Mouse (Mus musculus): ENCODE data around the gene Prep.

Prep gene

DNA sequence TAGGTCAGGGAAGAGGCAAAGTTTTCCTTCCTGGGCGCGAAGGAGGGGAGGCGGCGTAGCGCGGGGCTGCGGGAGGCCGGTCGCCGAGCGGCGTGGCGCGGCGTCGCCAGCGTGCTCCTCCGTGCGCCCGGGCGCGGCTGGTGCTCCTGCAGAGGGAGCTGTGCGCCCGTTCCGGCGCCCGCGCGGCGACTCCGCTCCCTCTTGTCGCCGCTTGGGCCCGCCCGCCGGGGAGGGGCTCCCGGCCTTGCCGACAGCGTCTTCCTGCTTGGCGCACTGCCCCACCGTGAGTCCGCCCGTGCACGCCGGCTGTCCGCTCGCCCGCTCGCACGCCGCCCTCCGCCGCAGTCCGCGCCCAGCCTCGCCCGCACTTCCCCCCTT lies at the start of gene Prep:
Gene Prep, plus strand, starts transcription at position 273 of the 378 bp plus-strand sequence.
- in situ Hi-C loops (cut with MboI; ENCODE audit: unreplicated experiment in 2 of 2), result loop anchor here (25.0 kb wide), 2 partner anchors 595 to 845 kb away; no protein-coding TSS in a partner anchor

DNA sequence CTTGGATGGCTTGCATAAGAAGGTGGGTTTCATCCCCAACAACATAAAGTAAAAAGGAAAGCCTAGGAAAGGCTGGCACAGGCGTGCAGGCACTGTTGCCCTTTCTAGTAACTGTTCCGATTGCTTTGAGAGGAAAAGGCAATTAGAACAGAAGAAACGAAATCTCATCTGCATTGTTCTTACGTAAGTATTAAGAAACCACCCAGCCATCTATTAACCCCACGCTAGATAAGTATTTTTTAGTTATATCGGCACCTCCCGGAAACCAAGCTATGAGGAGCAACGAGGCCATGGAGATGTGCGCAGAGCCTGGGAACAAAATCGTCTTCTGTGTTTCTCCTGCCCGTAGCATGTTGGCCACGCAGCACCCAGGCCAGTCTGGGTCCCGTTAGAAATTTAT lies 49.7 kb upstream of the Prep start:
- in situ Hi-C loops (cut with MboI; ENCODE audit: unreplicated experiment in 2 of 2), result no loop called here

DNA sequence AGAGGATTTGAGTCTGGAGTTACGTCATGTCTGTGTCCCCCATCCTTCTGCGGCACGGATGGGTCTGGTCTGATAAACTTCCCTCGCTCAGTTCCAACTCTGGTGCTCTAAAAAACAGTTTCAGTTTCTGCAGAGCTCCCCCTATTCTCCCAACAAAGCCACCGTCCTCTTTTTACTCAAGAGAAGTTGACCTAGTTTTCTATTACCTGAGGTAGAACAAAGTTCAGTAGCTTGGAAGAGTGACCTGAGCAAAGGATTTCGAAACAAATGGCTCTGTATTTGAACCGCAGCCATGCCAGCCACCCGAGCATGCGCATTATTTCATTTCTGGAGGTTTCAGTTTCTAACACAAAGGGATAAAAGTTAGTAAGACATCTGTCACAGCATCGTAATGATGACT lies 49.2 kb upstream of the Prep start:
- in situ Hi-C loops (cut with MboI; ENCODE audit: unreplicated experiment in 2 of 2), result no loop called here

DNA sequence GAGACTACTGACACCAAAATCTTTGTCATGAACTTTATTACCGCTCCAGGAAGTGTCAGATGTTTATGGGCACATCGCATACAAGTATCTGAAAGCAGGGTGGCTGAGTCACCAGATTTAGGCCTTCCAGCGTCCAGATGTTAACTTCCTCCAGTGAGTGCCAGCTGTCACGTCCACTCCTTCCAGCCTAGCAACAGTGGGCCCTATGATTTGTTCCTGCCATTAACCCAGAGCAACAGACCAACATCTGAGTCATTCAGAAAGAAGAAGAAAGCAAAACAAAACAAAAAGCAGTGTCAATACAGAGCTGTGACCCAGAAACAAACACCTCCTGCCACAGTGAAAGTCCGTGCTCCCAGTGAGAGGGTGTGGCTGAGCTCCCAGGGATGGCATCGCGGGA lies 47.6 kb upstream of the Prep start:
- in situ Hi-C loops (cut with MboI; ENCODE audit: unreplicated experiment in 2 of 2), result no loop called here

DNA sequence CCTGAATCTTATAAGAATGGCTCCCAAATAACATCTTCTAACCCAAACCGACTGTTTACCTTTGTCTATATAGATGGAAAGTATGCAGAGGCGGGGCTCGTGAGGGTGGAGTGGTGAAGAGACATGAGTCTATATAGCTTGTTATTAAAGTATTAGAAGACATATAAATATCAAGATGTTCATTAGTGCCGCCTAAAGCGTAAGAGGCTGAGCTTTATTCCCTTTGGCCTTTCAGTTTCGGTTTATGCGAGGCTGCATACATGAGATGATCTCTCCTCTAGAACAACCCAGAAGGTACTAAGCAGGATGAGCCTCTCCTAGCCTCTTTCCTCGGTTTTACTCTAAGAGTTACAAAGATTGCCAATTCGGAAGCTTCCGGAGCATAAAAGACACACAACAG lies 47.2 kb upstream of the Prep start:
- in situ Hi-C loops (cut with MboI; ENCODE audit: unreplicated experiment in 2 of 2), result no loop called here

DNA sequence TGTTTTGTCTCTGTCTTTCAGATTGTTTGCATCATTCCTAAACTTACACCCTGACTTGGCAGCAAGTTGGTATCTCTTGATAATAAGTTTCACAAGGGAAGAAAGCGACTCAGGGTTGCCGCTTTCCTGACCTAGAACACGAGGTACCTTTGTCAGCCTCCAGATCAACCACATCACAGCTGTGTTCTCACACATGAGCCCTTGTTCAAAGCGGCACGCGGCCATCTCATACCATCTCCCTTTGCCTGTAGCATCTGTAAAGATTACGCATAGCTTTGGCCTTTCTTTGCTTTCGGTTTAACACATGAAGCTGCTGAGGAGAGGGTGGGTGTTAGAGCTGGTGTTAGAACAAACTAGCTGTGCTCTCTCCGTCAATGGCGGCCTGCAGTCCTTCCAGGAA lies 46.7 kb upstream of the Prep start:
- in situ Hi-C loops (cut with MboI; ENCODE audit: unreplicated experiment in 2 of 2), result no loop called here

DNA sequence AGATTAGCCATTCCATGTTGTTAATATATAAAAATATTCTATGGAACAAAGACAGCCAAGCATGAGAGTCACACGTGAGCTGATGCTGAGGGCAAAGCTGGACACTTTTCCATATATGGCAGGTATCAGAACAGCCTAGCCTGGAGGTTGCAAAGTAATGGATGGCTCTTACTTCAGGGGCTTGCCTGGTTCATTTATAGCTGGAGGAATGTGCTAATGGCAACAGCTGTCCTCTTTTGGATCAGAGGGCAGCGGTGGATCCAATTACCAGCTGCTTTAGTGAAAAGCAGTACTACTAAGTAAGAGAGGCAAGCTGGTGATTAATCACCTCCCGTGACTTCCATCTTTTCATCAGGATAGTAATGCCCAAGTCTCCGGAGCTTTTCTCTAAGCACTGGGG lies 41.8 kb upstream of the Prep start:
- in situ Hi-C loops (cut with MboI; ENCODE audit: unreplicated experiment in 2 of 2), result loop anchor here (25.0 kb wide), 2 partner anchors 1063 to 1463 kb away; no protein-coding TSS in a partner anchor

DNA sequence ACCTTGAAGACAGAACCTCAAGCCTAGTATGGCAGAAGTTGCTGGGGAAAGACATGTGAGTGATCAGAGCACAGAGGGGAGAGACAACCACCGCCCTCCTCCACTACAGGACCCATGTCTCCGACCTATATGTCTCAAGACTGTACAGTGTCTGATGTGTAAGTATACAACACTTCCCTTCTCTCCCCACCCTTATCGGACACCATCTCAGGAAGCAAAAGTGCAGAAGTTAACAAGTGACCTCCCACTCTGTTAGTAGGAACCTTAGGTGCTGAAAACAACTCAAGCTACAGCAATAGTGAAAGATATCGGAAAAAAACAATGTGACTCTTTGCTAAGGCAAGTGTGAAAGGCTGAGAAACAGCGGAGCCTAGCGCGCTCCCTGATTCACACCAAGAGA lies 40.1 kb upstream of the Prep start:
- in situ Hi-C loops (cut with MboI; ENCODE audit: unreplicated experiment in 2 of 2), result loop anchor here (25.0 kb wide), 2 partner anchors 1065 to 1465 kb away; no protein-coding TSS in a partner anchor

DNA sequence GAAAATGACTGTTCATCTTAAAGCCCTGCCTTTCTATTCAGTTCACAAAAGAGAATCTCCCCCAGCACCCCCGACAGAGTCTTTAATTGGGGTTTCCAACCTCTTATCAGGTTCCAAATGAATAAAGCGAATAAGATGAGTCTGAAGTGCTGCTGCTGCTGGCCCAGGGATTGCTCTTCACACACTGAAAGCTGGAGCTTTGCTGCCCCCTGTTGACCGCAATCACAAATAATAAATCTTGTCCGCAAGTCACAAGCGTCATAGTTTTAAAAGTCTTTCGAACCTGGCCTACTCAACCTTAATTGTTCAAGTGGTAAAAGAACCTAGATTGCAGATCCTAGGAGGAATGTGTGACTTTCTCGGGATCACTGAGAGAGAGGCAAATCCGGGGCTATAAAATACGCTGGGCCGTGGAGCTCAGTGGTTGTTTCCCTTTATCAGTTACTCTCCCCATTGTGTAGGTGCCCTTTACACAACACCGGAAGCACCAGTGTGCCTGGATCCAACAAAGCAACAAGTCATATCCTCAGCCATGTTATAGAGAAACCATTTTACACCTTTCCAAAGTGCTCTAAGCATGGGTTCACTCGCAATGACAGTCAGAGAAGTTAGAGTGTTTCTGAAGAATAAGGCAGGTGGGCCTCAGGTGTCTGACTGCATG lies 21.6 kb upstream of the Prep start:
- in situ Hi-C loops (cut with MboI; ENCODE audit: unreplicated experiment in 2 of 2), result loop anchor here (5.0 to 25.0 kb wide), 7 partner anchors 327 to 1483 kb away; no protein-coding TSS in a partner anchor

DNA sequence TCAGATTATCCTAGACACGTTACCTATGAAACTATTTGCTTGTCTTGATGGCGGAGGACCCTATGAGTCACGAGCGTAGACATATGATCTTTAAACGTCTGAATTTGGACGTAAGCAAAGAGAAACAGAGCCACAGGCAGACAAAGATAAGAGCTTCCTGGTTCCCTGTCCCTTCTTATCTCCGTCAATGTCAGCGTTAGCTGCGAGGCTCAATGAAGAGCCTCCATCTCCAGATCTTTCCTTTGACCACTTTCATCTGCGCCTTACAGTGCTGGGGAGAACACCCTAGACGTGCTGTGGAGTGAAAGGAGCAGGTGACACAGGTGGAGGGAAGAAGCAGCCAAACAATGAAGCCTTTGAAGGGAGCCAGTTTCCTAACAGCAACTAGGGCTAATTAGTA lies 18.8 kb upstream of the Prep start:
- in situ Hi-C loops (cut with MboI; ENCODE audit: unreplicated experiment in 2 of 2), result loop anchor here (5.0 to 25.0 kb wide), 7 partner anchors 324 to 1486 kb away; no protein-coding TSS in a partner anchor

DNA sequence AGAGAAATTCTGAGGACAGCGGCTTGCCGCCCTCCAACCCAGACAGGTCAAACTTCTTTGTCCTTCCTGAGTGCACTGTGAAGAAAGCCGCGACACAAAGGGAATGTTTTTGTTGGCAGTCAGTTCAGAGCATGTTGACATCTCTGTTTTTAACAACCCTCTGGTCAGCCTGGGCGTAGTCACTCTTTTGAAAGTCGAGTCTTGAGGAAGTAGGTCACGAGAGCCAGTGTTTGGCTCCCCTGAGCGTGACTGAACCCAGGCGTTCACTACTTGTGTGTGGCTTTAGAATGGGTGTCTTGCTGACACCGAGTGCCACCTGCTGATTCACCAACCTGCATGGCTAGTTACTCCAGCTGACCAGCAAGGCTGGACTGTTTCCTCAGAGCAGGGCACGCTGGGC lies 18.4 kb upstream of the Prep start:
- in situ Hi-C loops (cut with MboI; ENCODE audit: unreplicated experiment in 2 of 2), result loop anchor here (5.0 to 25.0 kb wide), 7 partner anchors 324 to 1486 kb away; no protein-coding TSS in a partner anchor

DNA sequence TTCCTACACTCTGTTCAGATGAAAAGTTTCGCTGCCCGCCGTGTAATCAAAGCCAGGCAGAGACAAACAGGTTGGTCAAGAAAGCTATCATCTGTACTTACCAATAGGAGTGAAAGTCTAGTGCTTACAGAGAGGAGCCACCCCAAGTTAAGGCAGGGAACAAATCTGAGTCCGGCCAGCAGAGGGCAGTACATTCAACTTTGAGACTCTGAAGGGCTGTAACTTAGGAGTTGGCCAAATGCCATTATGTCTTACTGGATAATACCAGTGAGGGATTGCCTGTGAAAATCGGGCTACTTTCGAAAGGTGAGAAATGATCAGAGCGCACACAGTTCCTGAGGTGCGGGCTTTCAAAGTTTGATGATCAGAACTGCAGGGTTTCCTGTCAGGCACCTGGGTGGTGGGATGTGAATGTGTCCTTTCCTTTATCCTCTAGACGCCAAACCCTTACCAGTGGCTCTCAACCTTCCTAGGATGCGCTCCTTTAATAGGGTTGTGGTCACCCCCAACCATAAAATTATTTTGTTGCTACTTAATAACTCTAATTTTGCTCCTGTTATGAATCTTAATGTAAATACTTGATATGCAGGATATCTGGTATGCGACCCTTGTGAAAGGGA lies 15.8 kb upstream of the Prep start:
- in situ Hi-C loops (cut with MboI; ENCODE audit: unreplicated experiment in 2 of 2), result loop anchor here (5.0 to 25.0 kb wide), 4 partner anchors 321 to 864 kb away; no protein-coding TSS in a partner anchor

DNA sequence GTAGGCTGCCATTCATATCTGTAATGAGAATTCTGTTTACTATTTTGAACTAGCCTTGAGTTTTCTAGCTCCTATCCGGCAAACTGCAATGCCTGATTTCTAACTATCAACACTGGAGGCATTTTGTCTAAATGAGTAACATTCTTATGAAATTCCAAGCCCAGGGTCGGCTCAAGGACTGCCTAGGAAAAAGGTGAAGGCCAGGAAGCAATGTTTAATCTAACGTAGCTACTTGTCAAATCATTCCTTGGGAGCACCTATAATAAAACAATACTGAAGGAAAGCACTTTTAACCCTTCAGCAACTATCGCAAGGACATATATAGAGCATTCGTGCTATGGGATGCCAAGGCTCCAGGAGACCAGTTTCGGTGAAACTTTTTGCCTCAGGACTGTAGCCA lies 8.6 kb upstream of the Prep start:
- in situ Hi-C loops (cut with MboI; ENCODE audit: unreplicated experiment in 2 of 2), result loop anchor here (10.0 to 25.0 kb wide), 3 partner anchors 604 to 856 kb away; no protein-coding TSS in a partner anchor

DNA sequence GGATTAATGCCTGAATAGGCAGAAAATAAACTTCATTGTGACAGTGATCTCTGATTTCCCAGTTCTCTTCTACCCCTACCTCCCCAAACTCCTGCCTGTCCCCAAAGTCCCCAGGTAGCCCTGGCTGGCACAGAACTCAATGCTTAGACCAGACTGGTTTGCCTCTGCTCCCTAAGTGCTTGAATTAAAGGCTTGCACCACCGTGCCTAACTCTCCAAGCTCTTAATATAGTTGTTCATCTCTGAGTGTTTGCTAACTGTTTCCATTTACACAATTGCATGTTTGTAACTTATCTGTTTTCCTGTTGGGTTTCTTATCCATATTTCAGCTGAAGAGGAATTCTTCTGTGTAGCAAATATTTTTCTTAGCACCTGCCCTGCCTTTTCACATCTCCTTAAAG lies 6.2 kb upstream of the Prep start:
- in situ Hi-C loops (cut with MboI; ENCODE audit: unreplicated experiment in 2 of 2), result loop anchor here (25.0 kb wide), 2 partner anchors 601 to 851 kb away; no protein-coding TSS in a partner anchor

DNA sequence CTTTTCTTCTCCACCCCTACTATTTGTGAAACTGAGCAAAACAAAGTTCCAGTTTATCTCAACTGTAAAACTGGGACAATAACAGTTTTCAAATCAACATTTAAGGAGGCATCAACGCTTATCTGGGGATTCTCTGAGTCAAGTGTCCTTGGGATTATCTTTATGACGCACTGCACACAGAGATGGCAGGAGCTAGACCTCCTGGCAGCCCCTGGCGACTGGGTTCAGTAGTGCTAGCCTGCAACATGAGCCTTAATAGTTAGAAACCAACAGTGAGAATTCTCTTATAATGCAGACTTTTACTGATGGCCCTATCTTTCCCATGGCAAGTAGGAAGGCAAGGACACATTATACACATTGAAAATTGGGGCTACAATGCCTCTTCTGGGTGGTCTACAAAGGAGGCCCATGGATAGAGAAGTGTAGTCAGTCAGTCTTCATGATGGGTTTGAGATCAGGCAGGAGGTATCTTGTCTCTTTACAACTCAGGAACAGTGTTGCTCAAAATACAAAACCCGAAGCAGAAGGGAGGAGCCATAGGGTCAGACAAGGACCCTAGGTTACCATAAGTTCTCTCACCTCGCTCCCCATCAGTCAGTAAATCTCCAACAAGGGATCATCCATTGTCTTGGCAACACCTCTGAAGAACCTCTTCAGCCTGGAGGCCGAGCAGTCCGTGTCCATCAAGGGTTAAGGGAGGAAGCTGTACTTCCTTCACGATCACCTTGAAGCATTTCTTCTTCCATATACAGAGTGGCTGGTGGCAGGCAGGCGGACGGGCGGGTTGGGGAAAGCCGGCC lies 672 bp upstream of the Prep start:
- in situ Hi-C loops (cut with MboI; ENCODE audit: unreplicated experiment in 2 of 2), result loop anchor here (25.0 kb wide), 2 partner anchors 596 to 846 kb away; no protein-coding TSS in a partner anchor

DNA sequence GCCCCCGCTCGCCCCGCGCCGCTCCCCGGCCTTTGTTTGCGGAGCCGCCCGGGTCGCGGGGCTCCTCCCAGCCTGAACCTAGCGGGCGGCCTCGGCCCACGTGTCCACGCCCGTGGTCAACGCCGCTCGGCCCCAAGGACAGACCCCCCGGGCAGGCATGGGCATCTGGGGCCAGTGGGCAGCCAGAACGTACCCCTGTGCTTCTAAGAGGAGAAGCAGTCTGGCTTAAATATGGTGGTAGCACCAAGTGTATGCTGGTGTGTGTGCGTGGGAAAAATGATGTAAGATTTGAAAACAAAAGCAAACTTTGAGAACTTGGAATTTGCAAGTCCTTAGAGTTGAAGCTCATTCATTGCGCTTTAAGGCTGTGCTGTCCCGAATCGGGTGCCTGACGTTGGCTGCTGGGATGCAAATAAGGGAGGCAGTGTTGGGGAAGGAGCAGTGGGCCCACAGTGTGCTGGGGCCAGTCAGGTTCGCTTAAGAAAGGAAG lies 478 bp downstream of the Prep start:
- in situ Hi-C loops (cut with MboI; ENCODE audit: unreplicated experiment in 2 of 2), result loop anchor here (25.0 kb wide), 2 partner anchors 595 to 845 kb away; no protein-coding TSS in a partner anchor

DNA sequence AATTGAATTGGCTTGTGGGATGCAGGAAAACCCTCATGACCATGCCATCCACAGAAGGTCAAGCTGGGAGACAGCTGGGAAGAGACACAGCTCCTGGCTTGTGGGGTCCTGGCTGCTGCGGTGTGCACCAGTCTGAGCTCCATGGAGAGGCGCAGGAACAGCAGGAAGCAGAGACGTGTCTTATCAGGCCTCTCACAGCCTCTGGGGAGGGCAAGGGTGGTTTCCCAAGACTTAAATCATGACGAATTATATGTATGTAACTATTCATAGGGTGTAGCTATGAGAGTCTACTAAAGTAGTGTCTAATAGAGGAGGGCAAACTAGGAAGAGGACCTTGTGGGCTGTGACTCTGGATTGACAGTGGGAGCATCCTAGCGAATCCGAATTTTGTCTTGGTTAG lies 2.6 kb downstream of the Prep start:
- in situ Hi-C loops (cut with MboI; ENCODE audit: unreplicated experiment in 2 of 2), result loop anchor here (25.0 kb wide), 2 partner anchors 593 to 843 kb away; no protein-coding TSS in a partner anchor

DNA sequence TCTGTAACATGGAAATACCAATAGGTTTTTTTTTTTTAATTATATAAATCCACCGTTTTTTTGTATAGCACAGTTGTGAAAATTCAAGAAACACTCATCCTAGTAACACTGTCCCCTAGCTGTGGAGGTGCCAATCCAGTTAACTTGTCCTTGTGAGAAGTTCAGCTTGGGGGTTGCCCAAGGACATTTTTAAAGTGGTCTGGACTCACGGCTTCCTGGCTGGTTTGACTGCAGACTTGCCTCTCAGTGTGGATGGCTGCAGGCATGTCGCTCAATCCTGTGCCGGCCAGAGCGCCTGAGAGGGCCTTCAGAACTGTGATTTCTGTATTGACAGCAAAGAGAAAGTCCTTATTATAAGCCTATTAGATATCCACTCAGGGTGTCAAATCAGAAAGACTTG lies 3.4 kb downstream of the Prep start:
- in situ Hi-C loops (cut with MboI; ENCODE audit: unreplicated experiment in 2 of 2), result loop anchor here (25.0 kb wide), 2 partner anchors 592 to 842 kb away; no protein-coding TSS in a partner anchor

DNA sequence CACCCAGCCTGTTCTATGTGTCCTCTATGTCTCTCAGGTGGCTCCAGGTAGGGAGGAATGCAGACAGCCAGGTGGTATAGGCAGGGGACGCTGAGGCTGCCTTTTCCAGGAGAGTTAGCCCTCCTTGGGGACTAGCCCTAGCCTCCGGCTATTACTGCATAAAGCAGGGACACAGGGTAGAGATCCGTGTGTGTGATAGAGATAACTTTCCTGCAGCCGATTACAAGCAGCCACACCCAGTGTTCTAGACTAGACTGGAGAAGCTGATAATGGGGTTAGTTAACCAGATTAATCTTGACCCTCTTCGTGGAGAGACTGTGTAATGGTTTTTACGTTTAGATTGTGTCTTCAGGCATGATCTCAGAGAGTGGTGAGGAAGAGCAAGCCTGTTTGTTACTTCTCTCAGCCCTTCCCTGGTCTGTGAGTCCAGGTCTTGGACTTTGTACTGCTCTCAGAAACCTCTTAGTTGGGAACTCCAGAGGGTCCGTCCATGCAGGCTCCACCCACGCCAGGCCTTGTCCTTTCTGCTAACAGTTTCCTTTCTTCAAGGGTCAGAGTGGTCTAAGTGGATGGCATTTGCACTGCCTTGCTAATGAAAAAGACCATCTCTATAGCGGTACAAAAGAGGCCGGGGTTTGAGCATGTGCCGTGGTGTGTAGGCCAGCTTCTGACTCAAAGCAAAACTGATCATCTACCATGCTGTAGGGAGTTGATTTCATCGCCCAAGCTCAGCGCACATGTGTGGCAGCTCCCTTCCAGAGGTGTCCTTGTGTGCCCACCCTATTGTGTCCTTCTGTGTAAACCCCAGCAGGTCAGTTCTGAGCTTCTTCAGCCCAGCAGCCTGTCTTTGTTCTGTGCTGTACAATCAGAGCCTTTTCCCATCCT lies 4.2 kb downstream of the Prep start:
- in situ Hi-C loops (cut with MboI; ENCODE audit: unreplicated experiment in 2 of 2), result loop anchor here (25.0 kb wide), 2 partner anchors 591 to 841 kb away; no protein-coding TSS in a partner anchor

Data from v-Abl transformed pro-B cells (cell line).